Mouse (Mus musculus): ENCODE measurements around the gene Mov10. TPM values are rescaled to one million over a fixed set of nuclear protein-coding genes. Genes with fewer than 3 reads are reported as not detected.
"Not testable (repeated sequence)": the region's sequence is repeated elsewhere in the genome, so short reads cannot be mapped to it uniquely, and the experiment has no call there.

Gene Mov10
- polyA plus RNA-seq, 1 experiment = 15.0 TPM

- DNase-seq (ENCODE audit: extremely low spot score in 1 of 2, low spot score in 1 of 2) = no peak
Observed at GRCm38 (mm10) chr3:104782061-104782681, 36.2 kb downstream of the Mov10 start.

- no peak for DNase-seq (ENCODE audit: extremely low spot score in 1 of 2, low spot score in 1 of 2)
Observed at GRCm38 (mm10) chr3:104781471-104781903, 36.9 kb downstream of the Mov10 start, which contains the start of gene Fam19a3. Gene Fam19a3, minus strand, starts transcription at chr3:104781840.

GRCm38 (mm10) chr3:104780561-104781420 is 37.6 kb downstream of the Mov10 start, which contains the start of gene Ppm1j:
Gene Ppm1j, plus strand, starts transcription at chr3:104781056.
- DNase-seq (ENCODE audit: extremely low spot score in 1 of 2, low spot score in 1 of 2) = no peak

GRCm38 (mm10) chr3:104779949-104780348 is 38.4 kb downstream of the Mov10 start:
- peak in 1 of 2 experiments; percentile 63 for DNase-seq (ENCODE audit: extremely low spot score in 1 of 2, low spot score in 1 of 2)

GRCm38 (mm10) chr3:104777342-104777741 is 41.0 kb downstream of the Mov10 start:
- no peak for DNase-seq (ENCODE audit: extremely low spot score in 1 of 2, low spot score in 1 of 2)

- DNase-seq (ENCODE audit: extremely low spot score in 1 of 2, low spot score in 1 of 2) = no peak
Observed at GRCm38 (mm10) chr3:104773301-104773700, 45.1 kb downstream of the Mov10 start.

- DNase-seq (ENCODE audit: extremely low spot score in 1 of 2, low spot score in 1 of 2) = no peak
Observed at GRCm38 (mm10) chr3:104771460-104771859, 46.9 kb downstream of the Mov10 start.

GRCm38 (mm10) chr3:104770918-104771317 is 47.4 kb downstream of the Mov10 start:
- DNase-seq (ENCODE audit: extremely low spot score in 1 of 2, low spot score in 1 of 2) = no peak

- DNase-seq (ENCODE audit: extremely low spot score in 1 of 2, low spot score in 1 of 2) = no peak
Observed at GRCm38 (mm10) chr3:104770035-104770434, 48.3 kb downstream of the Mov10 start.

GRCm38 (mm10) chr3:104769135-104769534 is 49.2 kb downstream of the Mov10 start:
- no peak for DNase-seq (ENCODE audit: extremely low spot score in 1 of 2, low spot score in 1 of 2)

- DNase-seq (ENCODE audit: extremely low spot score in 1 of 2, low spot score in 1 of 2) = no peak
Observed at GRCm38 (mm10) chr3:104767716-104768115, 50.6 kb downstream of the Mov10 start.

- DNase-seq (ENCODE audit: extremely low spot score in 1 of 2, low spot score in 1 of 2) = no peak
Observed at GRCm38 (mm10) chr3:104767141-104767540, 51.2 kb downstream of the Mov10 start.

GRCm38 (mm10) chr3:104765021-104765420 is 53.3 kb downstream of the Mov10 start:
- peak in 1 of 2 experiments; percentile 30 for DNase-seq (ENCODE audit: extremely low spot score in 1 of 2, low spot score in 1 of 2)

GRCm38 (mm10) chr3:104762103-104762863 is 56.1 kb downstream of the Mov10 start:
- DNase-seq (ENCODE audit: extremely low spot score in 1 of 2, low spot score in 1 of 2) = not testable (repeated sequence)

GRCm38 (mm10) chr3:104758869-104759268 is 59.5 kb downstream of the Mov10 start:
- no peak for DNase-seq (ENCODE audit: extremely low spot score in 1 of 2, low spot score in 1 of 2)

- peak in 1 of 2 experiments; percentile 72 for DNase-seq (ENCODE audit: extremely low spot score in 1 of 2, low spot score in 1 of 2)
Observed at GRCm38 (mm10) chr3:104758406-104758805, 60.0 kb downstream of the Mov10 start.

GRCm38 (mm10) chr3:104752845-104753244 is 65.5 kb downstream of the Mov10 start:
- DNase-seq (ENCODE audit: extremely low spot score in 1 of 2, low spot score in 1 of 2) = not testable (repeated sequence)

All from frontal cortex, adult 2 months (tissue).